Mouse (Mus musculus): ENCODE results near the gene Msi1. TPM values are rescaled to one million over a fixed set of nuclear protein-coding genes. Genes with fewer than 3 reads are reported as not detected.
A peak's percentile ranks its signal among the peaks of the same experiment; 100 is the strongest.

The Msi1 gene
- total RNA-seq, 2 experiments from 2014 or later, result 48.6 to 52.4 TPM

DNA sequence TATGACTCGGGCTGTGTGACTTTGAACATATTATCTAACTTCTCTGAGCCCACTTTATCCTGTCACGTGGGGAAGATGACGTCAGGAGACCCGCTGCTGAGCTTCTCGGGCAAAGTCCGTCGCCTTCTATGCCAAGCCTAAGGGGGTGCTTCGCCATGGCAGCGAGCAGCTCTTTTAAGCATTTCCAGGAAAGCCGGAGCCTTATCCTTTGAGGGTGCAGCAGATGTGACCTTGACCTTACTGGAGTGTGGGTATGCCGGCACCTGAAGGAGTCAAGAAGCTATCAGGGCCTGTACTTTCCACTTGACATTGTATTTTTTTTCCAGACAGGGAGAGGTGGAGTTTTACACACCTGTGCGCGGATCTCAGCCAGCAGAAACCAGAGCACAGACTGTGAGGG, 29.5 kb downstream of the Msi1 start:
- DNase-seq (ENCODE audit: low spot score in 2 of 2), result no peak
- TF ChIP-seq CTCF (conservative IDR thresholded peaks at IDR 0.05), result no peak
- Histone ChIP-seq H3K4me3 (no peak overlapping the region), H3K27ac (no peak overlapping the region)

DNA sequence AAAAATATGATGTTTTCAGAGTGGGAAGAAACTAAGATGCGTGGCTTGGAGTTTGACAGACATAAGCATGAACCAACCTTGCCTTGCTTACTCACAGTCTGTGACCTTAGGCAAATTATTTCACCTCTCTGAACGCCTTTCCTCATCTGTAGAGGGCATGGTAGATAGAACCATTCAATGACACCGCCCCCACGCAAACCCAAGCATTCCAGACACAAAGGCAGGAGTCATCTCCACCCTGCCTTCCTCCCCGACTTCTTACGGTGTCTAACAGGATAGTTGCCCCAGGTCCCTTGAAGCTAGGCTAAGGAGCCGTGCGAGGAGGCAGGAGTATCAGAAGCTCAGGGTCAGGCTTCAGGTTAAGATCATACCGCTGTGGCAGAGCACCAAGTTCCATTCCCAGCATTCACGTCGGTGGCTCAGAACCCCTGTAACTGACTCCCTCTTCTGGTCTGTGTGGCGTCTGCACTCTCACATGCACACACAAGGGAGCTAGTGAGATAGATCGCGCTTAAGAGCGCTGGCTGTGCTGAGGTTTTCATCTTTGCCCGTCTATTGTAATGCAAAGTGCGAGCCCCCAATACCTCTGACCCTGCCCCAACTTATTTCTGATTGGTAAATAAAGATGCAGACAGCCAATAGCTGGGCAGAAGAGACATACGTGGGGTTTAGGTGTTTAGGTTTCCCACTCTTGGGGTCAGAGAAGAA, 35.2 kb downstream of the Msi1 start:
- no peak for DNase-seq (ENCODE audit: low spot score in 2 of 2)
- Histone ChIP-seq H3K4me3 (no peak overlapping the region), H3K27ac (no peak overlapping the region)
- no peak for TF ChIP-seq CTCF (conservative IDR thresholded peaks at IDR 0.05)

DNA sequence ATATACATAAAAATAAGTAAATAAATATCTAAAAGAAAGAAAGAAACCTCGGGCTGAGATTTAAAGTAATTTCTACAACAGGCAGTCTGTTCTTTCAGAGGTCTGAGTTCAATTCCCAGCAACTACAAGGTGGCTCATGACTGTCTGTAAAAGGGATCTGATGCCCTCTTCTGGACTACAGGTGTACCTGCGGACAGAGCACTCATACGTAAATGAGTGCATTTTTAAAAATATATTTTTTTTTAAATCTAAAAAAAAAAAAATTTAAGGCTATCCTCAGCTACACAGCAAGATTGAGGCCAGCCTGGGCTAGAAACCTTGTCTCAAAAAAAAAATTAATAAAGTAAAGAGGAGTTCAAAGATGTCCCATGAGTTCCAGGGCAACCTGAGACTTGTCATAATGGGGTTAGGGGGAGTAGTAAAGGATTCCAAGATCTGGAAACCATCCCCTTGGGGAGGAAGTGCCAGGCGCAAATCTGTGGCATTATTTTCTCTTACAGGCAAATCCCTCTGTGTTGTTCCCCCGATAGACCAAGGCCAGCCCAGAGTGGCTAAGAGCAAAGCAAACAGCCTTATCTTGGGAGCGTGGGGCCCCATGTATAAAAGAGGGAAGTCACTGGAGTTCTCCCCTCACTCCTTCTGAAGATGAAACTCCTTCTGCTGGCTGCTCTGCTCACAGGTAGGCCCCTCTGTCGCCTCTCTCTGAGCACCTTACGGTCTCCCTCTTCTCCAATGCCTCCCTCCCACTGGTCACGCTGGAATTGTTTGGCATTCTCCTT, 36.4 kb downstream of the Msi1 start, which contains the start of gene Pla2g1b:
Pla2g1b (plus strand) TSS at position 621 of the 779 bp plus-strand sequence.
- Histone ChIP-seq H3K27ac (no peak within 1 kb of the TSS), H3K4me3 (no peak within 1 kb of the TSS)
- peak; percentile 64 for TF ChIP-seq CTCF (conservative IDR thresholded peaks at IDR 0.05)
- no peak for DNase-seq (ENCODE audit: low spot score in 2 of 2)

DNA sequence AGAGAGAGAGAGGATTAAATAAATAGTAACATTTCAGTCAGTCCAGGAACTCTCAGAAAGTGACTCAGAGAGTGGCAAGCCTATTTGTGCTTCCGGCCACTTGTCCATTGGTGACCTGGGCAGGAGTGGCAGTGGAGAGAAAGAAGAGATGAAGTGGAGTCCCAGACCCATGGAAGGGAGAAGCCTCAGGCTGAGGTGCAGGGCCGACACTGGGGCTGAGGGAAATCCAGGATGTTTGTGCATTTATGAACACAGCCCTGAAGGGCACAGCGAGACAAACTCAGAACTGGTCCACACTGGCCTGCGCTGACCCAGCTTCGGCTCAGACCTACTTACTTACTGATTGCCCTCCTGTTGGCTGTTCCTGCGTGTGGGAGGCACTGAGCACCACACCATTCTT, 40.4 kb downstream of the Msi1 start:
- no peak overlapping the region for H3K4me3 ChIP-seq
- no peak for DNase-seq (ENCODE audit: low spot score in 2 of 2)
- no peak overlapping the region for H3K27ac ChIP-seq
- TF ChIP-seq CTCF (conservative IDR thresholded peaks at IDR 0.05), result no peak

DNA sequence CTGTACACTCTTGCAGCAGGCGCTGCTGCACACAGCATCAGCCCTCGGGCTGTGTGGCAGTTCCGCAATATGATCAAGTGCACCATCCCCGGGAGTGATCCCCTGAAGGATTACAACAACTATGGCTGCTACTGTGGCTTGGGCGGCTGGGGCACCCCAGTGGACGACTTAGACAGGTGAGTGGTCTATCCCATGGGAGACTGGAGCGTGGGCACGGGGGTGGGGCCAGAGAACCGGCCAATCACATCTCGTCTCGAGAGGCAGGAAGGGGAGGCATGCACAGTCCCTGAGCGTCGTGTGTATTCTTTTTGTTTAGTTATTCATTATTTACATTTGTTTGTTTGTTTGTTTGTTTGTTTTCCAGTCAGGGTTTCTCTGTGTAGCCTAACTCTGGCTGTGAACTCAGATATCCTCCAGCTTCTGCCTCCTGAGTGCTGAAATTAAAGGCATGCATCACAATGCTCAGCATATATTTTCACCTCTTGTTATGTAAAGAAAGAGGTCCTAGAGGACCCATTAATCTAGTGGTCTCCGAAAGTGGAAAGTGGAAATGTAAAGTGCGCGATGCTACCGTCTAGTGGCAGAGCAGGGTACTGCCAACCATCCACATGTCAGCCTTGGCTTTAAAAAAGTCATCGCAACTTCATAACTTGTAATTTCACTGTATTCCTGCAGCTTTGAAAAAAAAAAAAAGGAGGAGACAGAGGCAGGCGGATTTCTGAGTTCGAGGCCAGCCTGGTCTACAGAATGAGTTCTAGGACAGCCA, 41.5 kb downstream of the Msi1 start:
- DNase-seq (ENCODE audit: low spot score in 2 of 2), result peak in 1 of 2 experiments; percentile 61
- H3K27ac ChIP-seq, result no peak overlapping the region
- TF ChIP-seq CTCF (conservative IDR thresholded peaks at IDR 0.05), result peak; percentile 94
- no peak overlapping the region for H3K4me3 ChIP-seq

DNA sequence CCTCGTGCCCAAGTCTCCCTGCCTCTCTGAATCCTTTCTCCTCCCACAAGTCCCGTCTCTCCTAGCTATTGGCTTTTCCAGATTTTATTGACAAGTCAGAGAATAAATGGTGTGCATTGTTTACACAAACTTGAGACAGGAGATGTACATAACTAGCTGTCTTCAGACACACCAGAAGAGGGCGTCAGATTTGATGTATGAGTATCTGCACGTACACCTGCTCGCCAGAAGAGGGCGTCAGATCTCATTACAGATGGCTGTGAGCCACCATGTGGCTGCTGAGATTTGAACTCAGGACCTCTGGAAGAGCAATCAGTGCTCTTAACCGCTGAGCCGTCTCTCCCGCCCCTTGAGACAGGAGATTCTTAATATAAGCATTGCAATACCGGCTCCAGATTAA, 43.8 kb downstream of the Msi1 start:
- peak; percentile 58 for TF ChIP-seq CTCF (conservative IDR thresholded peaks at IDR 0.05)
- no peak for DNase-seq (ENCODE audit: low spot score in 2 of 2)
- Histone ChIP-seq H3K4me3 (no peak overlapping the region), H3K27ac (no peak overlapping the region)

DNA sequence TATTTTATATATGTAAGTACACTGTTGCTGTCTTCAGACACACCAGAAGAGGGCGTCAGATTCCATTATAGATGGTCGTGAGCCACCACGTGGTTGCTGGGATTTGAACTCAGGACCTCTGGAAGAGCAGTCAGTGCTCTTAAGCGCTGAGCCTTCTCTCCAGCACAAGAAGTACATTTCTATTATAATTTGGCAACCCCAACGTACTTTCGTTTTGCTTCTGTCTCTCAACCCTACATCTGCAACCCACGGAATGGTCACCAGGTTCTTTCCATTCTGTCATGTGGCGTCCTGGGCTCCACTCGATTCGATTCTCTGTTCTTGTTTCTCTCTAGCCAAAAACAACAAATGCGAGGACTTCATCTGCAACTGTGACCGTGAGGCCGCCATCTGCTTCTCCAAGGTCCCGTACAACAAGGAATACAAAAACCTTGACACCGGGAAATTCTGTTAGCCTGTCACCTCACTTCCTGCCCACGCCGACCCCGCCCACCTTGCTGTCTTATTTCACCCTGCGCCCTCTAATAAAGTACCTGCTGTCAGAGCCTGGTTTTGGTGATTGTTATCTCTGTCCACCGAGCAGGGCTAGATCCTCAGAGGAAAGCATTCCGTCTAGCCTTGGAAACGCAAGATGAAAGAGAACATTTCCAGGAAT, 44.9 kb downstream of the Msi1 start:
- no peak overlapping the region for H3K4me3 ChIP-seq
- no peak overlapping the region for H3K27ac ChIP-seq
- TF ChIP-seq CTCF (conservative IDR thresholded peaks at IDR 0.05), result peak; percentile 33; the same call in 1 of the 2 replicates
- DNase-seq (ENCODE audit: low spot score in 2 of 2), result no peak

DNA sequence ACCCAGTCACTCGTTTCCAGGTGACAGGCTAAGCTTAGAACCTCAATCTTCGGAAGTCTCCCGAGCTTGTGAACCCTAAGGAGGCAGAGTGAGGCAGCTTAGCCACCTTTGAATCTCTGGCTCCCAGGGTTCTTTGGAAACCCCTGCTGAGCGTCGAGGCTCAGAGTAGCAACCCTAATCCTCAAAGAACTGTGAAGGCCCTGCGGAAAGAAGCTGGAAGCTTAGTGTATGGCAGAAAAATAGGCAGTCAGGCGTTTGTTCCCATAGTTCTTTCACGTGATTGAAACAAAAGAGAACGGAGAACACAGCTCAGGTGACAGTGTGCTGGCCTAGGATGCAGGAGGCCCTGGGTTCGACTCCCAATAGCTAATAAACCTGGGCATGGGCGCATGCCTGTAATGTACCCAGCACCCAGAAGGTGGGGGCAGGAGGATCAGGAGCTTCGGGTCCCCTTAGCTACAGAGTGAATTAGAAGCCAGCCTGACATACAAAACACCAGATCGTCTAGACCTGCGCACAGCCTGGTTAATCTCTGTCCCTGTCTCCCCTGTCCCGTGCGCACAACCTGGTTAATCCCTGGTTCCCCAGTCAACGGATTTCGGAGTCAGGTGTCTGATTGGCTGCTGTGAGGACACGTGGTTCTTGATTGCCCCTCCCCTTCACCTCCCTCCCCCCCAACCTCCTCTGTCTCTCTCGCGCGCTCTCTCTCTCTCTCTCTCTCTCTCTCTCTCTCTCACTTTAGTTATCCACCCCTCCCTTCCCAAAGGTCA, 46.1 kb downstream of the Msi1 start:
- DNase-seq (ENCODE audit: low spot score in 2 of 2), result peak in 1 of 2 experiments; percentile 50
- peak overlapping the region; percentile 88 for H3K27ac ChIP-seq
- peak overlapping the region; percentile 43 for H3K4me3 ChIP-seq
- no peak for TF ChIP-seq CTCF (conservative IDR thresholded peaks at IDR 0.05)

DNA sequence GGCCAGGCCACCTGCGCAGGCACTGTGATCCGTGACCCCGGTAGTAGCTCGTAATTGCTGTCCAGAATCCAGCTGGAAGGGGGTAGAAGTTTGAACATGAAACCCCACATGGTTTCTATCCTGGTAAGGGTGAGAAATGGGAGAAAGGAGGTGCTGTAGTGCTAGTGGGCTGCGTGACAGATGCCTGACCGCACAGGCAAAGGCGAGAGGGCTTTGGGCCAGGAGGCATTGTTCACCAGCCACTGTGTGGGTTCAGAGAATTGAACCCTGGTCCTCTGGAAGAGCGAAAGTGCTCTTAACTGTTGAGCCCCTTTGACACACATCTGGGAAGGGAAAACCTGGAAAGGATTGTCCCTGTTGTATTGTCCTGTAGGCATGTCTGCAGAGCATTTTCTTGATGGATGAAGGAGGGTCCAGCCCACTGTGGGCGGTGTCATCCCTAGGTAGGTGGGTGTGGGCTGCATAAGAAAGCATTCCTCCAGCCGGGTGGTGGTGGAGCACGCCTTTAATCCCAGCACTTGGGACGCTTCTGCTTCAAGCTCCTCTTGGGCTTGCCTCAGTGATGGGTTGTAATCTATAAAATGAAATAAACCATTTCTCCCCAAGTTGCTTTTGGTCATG, 46.8 kb downstream of the Msi1 start:
- no peak for TF ChIP-seq CTCF (conservative IDR thresholded peaks at IDR 0.05)
- Histone ChIP-seq H3K4me3 (peak overlapping the region; percentile 43; the same call in 1 of the 2 replicates), H3K27ac (0 out of 2 replicates have a peak overlapping the region, but pooled peaks have one; percentile 57)
- DNase-seq (ENCODE audit: low spot score in 2 of 2), result no peak

DNA sequence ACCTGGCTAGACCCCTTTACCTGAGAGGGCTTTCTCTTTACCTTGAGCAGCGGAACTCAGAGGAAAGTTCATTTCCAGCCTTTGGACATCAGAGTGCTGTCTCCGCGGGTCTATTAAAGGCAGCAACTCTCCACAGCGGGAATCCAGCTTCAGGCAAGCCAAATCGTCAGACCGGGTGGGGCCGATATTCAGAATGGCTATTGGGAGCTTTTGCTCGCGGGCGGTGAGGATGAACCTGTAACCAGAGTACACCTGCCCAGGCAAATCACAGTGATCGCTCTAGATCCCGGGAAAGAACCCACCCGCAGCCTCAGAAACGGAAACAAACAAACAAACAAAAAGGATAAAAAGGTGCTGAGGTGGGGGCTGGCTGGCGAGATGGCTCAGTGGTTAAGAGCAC, 50.2 kb downstream of the Msi1 start:
- Histone ChIP-seq H3K27ac (no peak overlapping the region), H3K4me3 (no peak overlapping the region)
- no peak for TF ChIP-seq CTCF (conservative IDR thresholded peaks at IDR 0.05)
- DNase-seq (ENCODE audit: low spot score in 2 of 2), result no peak

DNA sequence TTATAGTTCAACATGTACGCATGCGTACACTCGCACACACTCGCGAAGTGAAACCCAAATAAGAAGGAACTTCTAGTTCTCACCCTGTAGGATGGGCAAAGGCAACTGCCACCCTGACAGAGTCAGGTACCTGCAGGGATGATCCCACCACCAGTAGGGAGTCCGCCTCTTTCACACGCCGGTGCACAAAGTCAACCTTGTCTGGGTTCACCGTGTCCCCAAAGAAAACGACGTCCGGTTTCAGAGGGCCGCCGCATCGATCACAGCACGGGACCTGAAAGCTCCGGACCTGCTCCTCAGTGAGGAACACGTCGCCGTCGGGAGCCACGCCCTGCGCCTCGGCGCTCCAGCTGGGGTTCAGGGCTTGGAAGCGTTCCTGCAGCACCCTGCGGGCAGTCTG, 50.7 kb downstream of the Msi1 start:
- DNase-seq (ENCODE audit: low spot score in 2 of 2), result no peak
- Histone ChIP-seq H3K4me3 (peak overlapping the region; percentile 27; the same call in 1 of the 2 replicates), H3K27ac (peak overlapping the region; percentile 23; the same call in 1 of the 2 replicates)
- no peak for TF ChIP-seq CTCF (conservative IDR thresholded peaks at IDR 0.05)

Data from layer of hippocampus, adult 2 months (tissue).